16 mouse cellular contexts compared by ENCODE assay signal in genomic region chr2:123182208-123182607, GRCm38 (mm10).
DNase-seq lines count a peak whose midpoint lies in the region; ATAC-seq and TF ChIP-seq lines count a peak whose summit lies in the region.
"Had no signal": no experiment of that assay in that cellular context is flagged by ENCODE, and none has a peak within 500 bp of the region (broad histone marks: within the 10 kb centered on the region; RNA-seq: fewer than 3 reads in every experiment).

No protein-coding gene starts in this region.

- no peak for DNase-seq in hindbrain, embryonic 10.5 days (ENCODE audit: low spot score)
- no peak for DNase-seq in midbrain, embryonic 11.5 days (ENCODE audit: low spot score, missing footprints)
- peak; percentile 20 for DNase-seq in hindbrain, postnatal 0 days (ENCODE audit: low spot score)
- no peak for DNase-seq in spleen, adult 12 weeks (ENCODE audit: low spot score)
- DNase-seq in urinary bladder, postnatal 4 days (ENCODE audit: low spot score in 2 of 2) = no peak
- DNase-seq: cerebellum, adult 11-12 months; heart, adult 18-20 months; lung, adult 2 months; right cerebral cortex, postnatal 14 days had no signal

- no peaks in the 10 kb centered on the region for H3K27me3 ChIP-seq in hindbrain, embryonic 13.5 days
- H3K27me3 ChIP-seq in hindbrain, embryonic 10.5 days (ENCODE audit: insufficient read depth, poor library complexity, severe bottlenecking) = no peaks in the 10 kb centered on the region
- H3K27me3 ChIP-seq in midbrain, embryonic 13.5 days = no peaks in the 10 kb centered on the region
- no peaks in the 10 kb centered on the region for H3K27me3 ChIP-seq in midbrain, embryonic 11.5 days (ENCODE audit: control insufficient read depth, insufficient read depth, low read length)
- no peaks in the 10 kb centered on the region for H3K27me3 ChIP-seq in hindbrain, postnatal 0 days (ENCODE audit: insufficient read depth, low read length)
- H3K27me3 ChIP-seq: embryonic facial prominence, embryonic 12.5 days had no signal

- no peak for TF ChIP-seq CTCF in hindbrain, postnatal 0 days (IDR thresholded peaks at IDR 0.05; ENCODE audit: low read depth)

- H3K9ac ChIP-seq in hindbrain, embryonic 13.5 days = no peak overlapping the region
- H3K9ac ChIP-seq in midbrain, embryonic 13.5 days (replicated peaks) = no peak overlapping the region
- H3K9ac ChIP-seq in midbrain, embryonic 11.5 days (ENCODE audit: low read length) = no peak overlapping the region
- H3K9ac ChIP-seq in hindbrain, postnatal 0 days (replicated peaks; ENCODE audit: low read length) = no peak overlapping the region
- H3K9ac ChIP-seq: embryonic facial prominence, embryonic 12.5 days had no signal

- peaks cover 11% of the 10 kb centered on the region; the same call in 1 of the 2 replicates for H3K4me1 ChIP-seq in hindbrain, embryonic 13.5 days (replicated peaks)
- H3K4me1 ChIP-seq in hindbrain, embryonic 10.5 days (replicated peaks) = no peaks in the 10 kb centered on the region
- no peaks in the 10 kb centered on the region for H3K4me1 ChIP-seq in midbrain, embryonic 13.5 days (replicated peaks)
- H3K4me1 ChIP-seq in midbrain, embryonic 11.5 days (ENCODE audit: control insufficient read depth, insufficient read depth, low read length) = no peaks in the 10 kb centered on the region
- H3K4me1 ChIP-seq in hindbrain, postnatal 0 days (ENCODE audit: insufficient read depth, low read length) = no peaks in the 10 kb centered on the region
- H3K4me1 ChIP-seq: embryonic facial prominence, embryonic 12.5 days had no signal

- ATAC-seq in hindbrain, embryonic 13.5 days (ENCODE audit: low FRiP score) = peak; percentile 69
- peak; percentile 63; the same call in 1 of the 2 replicates for ATAC-seq in midbrain, embryonic 13.5 days
- ATAC-seq in midbrain, embryonic 11.5 days (ENCODE audit: low FRiP score) = no peak
- ATAC-seq in hindbrain, postnatal 0 days = peak; percentile 56; the same call in 1 of the 2 replicates
- ATAC-seq: inflammation-experienced regulatory T-cells, adult 6 months had no signal

- H3K36me3 ChIP-seq in hindbrain, embryonic 13.5 days = no peaks in the 10 kb centered on the region
- H3K36me3 ChIP-seq in hindbrain, embryonic 10.5 days = no peaks in the 10 kb centered on the region
- H3K36me3 ChIP-seq in midbrain, embryonic 13.5 days = no peaks in the 10 kb centered on the region
- H3K36me3 ChIP-seq in midbrain, embryonic 11.5 days (ENCODE audit: control insufficient read depth, insufficient read depth, low read length) = no peaks in the 10 kb centered on the region
- H3K36me3 ChIP-seq in hindbrain, postnatal 0 days (ENCODE audit: insufficient read depth, low read length) = no peaks in the 10 kb centered on the region
- H3K36me3 ChIP-seq: embryonic facial prominence, embryonic 12.5 days had no signal

- no peak overlapping the region for H3K4me2 ChIP-seq in hindbrain, embryonic 13.5 days
- H3K4me2 ChIP-seq in midbrain, embryonic 13.5 days (replicated peaks) = no peak overlapping the region
- H3K4me2 ChIP-seq in midbrain, embryonic 11.5 days = no peak overlapping the region
- H3K4me2 ChIP-seq in hindbrain, postnatal 0 days (ENCODE audit: low read depth, low read length) = no peak overlapping the region
- H3K4me2 ChIP-seq: embryonic facial prominence, embryonic 12.5 days had no signal

- no peak overlapping the region for H3K4me3 ChIP-seq in hindbrain, embryonic 13.5 days
- no peak overlapping the region for H3K4me3 ChIP-seq in hindbrain, embryonic 10.5 days
- H3K4me3 ChIP-seq in midbrain, embryonic 13.5 days (replicated peaks) = no peak overlapping the region
- no peak overlapping the region for H3K4me3 ChIP-seq in midbrain, embryonic 11.5 days (ENCODE audit: low read depth, low read length)
- no peak overlapping the region for H3K4me3 ChIP-seq in hindbrain, postnatal 0 days (ENCODE audit: low read length)
- H3K4me3 ChIP-seq: embryonic facial prominence, embryonic 12.5 days; layer of hippocampus, adult 2 months; left cerebral cortex, adult 2 months had no signal

- H3K27ac ChIP-seq in hindbrain, embryonic 13.5 days = peak overlapping the region; percentile 31; the same call in 1 of the 2 replicates
- no peak overlapping the region for H3K27ac ChIP-seq in hindbrain, embryonic 10.5 days
- no peak overlapping the region for H3K27ac ChIP-seq in midbrain, embryonic 13.5 days
- H3K27ac ChIP-seq in midbrain, embryonic 11.5 days (ENCODE audit: low read depth, low read length) = no peak overlapping the region
- H3K27ac ChIP-seq in hindbrain, postnatal 0 days = no peak overlapping the region
- H3K27ac ChIP-seq: embryonic facial prominence, embryonic 12.5 days; layer of hippocampus, adult 2 months; left cerebral cortex, adult 2 months; macrophage had no signal

- H3K9me3 ChIP-seq in hindbrain, embryonic 13.5 days = no peaks in the 10 kb centered on the region
- no peaks in the 10 kb centered on the region for H3K9me3 ChIP-seq in hindbrain, embryonic 10.5 days
- no peaks in the 10 kb centered on the region for H3K9me3 ChIP-seq in midbrain, embryonic 13.5 days
- H3K9me3 ChIP-seq in midbrain, embryonic 11.5 days (ENCODE audit: control insufficient read depth, low read length) = no peaks in the 10 kb centered on the region
- H3K9me3 ChIP-seq in hindbrain, postnatal 0 days (ENCODE audit: low read length) = no peaks in the 10 kb centered on the region
- H3K9me3 ChIP-seq: embryonic facial prominence, embryonic 12.5 days had no signal
